Mouse (Mus musculus): ENCODE data around the gene Ap3s2. TPM values are rescaled to one million over a fixed set of nuclear protein-coding genes. Genes with fewer than 3 reads are reported as not detected.

The Ap3s2 gene
- polyA plus RNA-seq (2014; fragmentation: Illumina TruSeq; extraction: RNeasy Lipid Tissue Mini Kit (QIAGEN cat#74804)): 42.0 TPM

DNA sequence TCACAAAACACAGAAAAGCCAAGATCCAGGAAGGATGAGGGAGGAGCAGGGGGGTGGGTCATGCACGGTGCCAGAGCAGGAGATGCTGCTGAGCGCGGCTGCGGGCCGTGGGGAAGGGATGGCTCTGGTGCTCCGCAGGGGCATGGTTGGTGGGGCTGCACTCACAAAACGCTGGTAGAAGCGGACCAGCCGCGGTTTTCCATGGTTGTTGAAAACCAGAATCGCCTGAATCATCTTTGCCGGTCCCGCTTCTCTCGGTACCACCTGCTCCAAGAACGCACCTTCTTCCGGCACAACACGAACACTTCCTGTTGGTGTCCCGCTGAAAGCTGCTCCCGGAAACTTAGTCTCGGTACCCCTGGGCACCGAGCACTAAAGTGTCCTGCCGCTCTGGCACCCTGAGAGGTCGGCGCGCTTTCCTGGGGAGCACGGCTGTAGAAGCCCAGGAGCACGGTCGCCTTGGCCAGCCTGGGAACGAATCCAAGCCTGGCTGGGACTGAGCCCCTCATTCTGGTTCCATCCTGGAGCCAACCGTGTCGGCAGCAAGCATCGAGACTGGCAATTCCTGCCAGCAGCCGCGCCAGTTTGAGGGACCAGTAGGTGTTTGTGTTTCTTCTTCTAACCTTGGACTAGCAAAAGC is at the start of gene Ap3s2:
Gene Ap3s2, minus strand, starts transcription at position 306 of the 640 bp plus-strand sequence.

DNA sequence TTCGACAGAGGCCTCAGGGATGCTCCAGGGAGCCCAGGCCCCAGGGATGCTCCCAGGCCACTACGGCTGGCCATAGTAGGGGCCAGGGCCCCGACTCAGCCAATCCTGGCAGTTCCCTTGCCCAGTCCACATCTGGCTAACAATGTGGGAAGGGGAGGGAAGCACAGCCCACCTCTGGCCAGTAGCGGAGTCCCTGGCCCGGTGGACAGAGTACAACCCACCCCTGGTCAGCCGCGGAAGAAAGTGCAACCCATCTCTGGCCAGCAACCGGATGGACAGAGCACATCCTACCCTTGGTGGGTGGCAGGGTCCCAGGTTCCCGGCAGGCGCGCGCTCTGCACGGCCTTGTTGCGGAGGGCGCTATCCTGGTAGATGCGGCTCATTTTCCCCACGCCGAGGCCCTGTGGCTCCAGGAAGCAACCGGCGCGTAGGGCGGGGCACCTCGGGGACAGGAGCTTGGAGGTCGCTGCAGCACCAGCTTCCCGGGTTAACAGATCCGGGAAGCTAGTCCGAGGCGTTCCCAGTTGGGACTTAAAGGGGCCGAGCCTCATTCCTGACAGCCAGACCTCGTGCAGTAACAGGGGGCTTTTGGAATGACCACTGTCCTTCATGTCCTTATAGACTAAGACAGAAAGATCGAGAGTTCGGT is 14.5 kb upstream of the Ap3s2 start, which contains the start of gene Arpin:
Gene Arpin, minus strand, starts transcription at position 498 of the 649 bp plus-strand sequence.

DNA sequence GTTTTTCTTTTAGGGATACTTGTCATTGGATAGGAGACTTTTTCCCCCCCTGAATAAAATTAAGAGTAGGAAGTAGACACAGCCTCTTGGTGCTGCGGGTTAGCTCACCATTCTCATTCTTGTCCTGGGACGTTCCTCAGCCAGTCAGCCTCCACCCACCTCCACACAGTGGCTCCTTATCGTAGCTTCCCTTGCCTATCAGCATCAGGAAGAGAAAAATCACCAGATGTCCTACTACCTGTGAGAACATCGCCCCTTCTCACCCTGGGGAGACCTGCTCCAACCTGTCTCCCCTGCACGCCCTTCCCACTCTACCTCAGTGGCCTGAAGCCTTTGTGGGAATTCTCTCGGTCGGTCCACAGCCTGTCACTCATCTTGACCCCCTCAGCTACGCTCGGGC is 59.6 kb downstream of the Ap3s2 start, which contains the start of gene Anpep:
Gene Anpep, minus strand, starts transcription at position 249 of the 400 bp plus-strand sequence.

Other genes starting within 250 kb of the Ap3s2 start
- gene Kif7, start 204.9 kb downstream of the Ap3s2 start, polyA plus RNA-seq (2014; fragmentation: Illumina TruSeq; extraction: RNeasy Lipid Tissue Mini Kit (QIAGEN cat#74804)): 0.88 TPM
- gene Plin1, start 187.7 kb downstream of the Ap3s2 start, polyA plus RNA-seq (2014; fragmentation: Illumina TruSeq; extraction: RNeasy Lipid Tissue Mini Kit (QIAGEN cat#74804)): 19.9 TPM
- gene Pex11a, start 177.5 kb downstream of the Ap3s2 start, polyA plus RNA-seq (2014; fragmentation: Illumina TruSeq; extraction: RNeasy Lipid Tissue Mini Kit (QIAGEN cat#74804)): 14.7 TPM
- 1.6 TPM for gene Wdr93, start 177.5 kb downstream of the Ap3s2 start, polyA plus RNA-seq (2014; fragmentation: Illumina TruSeq; extraction: RNeasy Lipid Tissue Mini Kit (QIAGEN cat#74804))
- gene Mesp1, start 126.9 kb downstream of the Ap3s2 start, polyA plus RNA-seq (2014; fragmentation: Illumina TruSeq; extraction: RNeasy Lipid Tissue Mini Kit (QIAGEN cat#74804)): not detected
- 1.00 TPM for gene Mesp2, start 109.9 kb downstream of the Ap3s2 start, polyA plus RNA-seq (2014; fragmentation: Illumina TruSeq; extraction: RNeasy Lipid Tissue Mini Kit (QIAGEN cat#74804))
- gene Anpep, start 59.6 kb downstream of the Ap3s2 start, polyA plus RNA-seq (2014; fragmentation: Illumina TruSeq; extraction: RNeasy Lipid Tissue Mini Kit (QIAGEN cat#74804)): 16.9 TPM
- 12.3 TPM for gene Arpin, start 14.7 kb upstream of the Ap3s2 start, polyA plus RNA-seq (2014; fragmentation: Illumina TruSeq; extraction: RNeasy Lipid Tissue Mini Kit (QIAGEN cat#74804))
- 1.1 TPM for gene Zfp710, start 104.2 kb upstream of the Ap3s2 start, polyA plus RNA-seq (2014; fragmentation: Illumina TruSeq; extraction: RNeasy Lipid Tissue Mini Kit (QIAGEN cat#74804))
- gene Idh2, start 194.7 kb upstream of the Ap3s2 start, polyA plus RNA-seq (2014; fragmentation: Illumina TruSeq; extraction: RNeasy Lipid Tissue Mini Kit (QIAGEN cat#74804)): 4.9 TPM

Measured in ovary, adult 10 weeks (tissue).